Mouse (Mus musculus): ENCODE results near the gene Phb2.

GRCm38 (mm10) chr6:124683591-124684417 is 28.3 kb upstream of the Phb2 start:
- TF ChIP-seq POLR2A (IDR thresholded peaks at IDR 0.05; ENCODE audit: control insufficient read depth in 1 of 2, insufficient read depth in 1 of 2, low read depth in 1 of 2, low read length in 2 of 2, poor library complexity in 1 of 2) (peak in 1 of 2 experiments; percentile 63; a peak in 2 of 4 replicates), ZNF384 (IDR thresholded peaks at IDR 0.05; ENCODE audit: low read depth, low read length) (peak; percentile 64), TAL1 (IDR thresholded peaks at IDR 0.05; ENCODE audit: low read length) (peak; percentile 68)
